Mouse (Mus musculus) brain, embryonic 14.5 days (tissue): Measurements from ENCODE around the gene Gm39566.

Experiments used
- CTCF ChIP-seq: fragments of 200-500 bp; IDR thresholded peaks from 2 replicates; pipeline ENCODE4 v1.5.1; 2012; ENCODE audit warnings: inconsistent platforms, mild to moderate bottlenecking, moderate library complexity, borderline replicate concordance; ENCODE audit not compliant: insufficient read depth, insufficient read length; ENCODE audit errors: extremely low read depth
- POLR2A ChIP-seq: fragments of 200-500 bp; IDR thresholded peaks from 2 replicates; pipeline ENCODE4 v1.6.1; 2012; ENCODE audit warnings: mild to moderate bottlenecking, inconsistent platforms, borderline replicate concordance; ENCODE audit not compliant: poor library complexity, insufficient read depth, insufficient read length, severe bottlenecking; ENCODE audit errors: extremely low read depth

- no peak for TF ChIP-seq CTCF
- no peak for TF ChIP-seq POLR2A
These were observed 25.7 kb downstream of the Gm39566 start for GRCm38 (mm10) chr11:69789431-69789830.
